Mouse (Mus musculus): ENCODE data around the gene Metap1d.

DNA sequence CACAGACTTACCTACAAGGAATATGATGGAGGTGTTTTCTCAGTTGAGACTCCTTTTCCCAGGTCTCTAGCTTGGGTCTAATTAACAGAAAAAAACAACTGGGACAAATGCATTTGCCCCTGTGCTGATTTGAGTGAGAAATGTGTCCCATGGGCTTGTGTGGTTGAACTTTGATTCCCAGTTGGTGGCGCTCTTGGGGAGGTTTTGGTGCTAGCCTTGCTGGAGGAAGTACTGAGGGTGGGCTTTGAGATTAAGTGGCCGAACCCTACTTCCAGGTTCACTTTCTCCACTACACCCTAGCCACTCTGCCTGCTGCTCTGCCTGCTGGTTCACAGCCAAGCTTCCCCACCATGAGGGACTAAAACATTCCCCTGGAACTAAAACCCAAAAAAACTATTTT, 3.5 kb upstream of the Metap1d start:
- TF ChIP-seq CTCF (IDR thresholded peaks at IDR 0.05; ENCODE audit: borderline replicate concordance, insufficient read depth, low read depth, low read length) (no peak), POLR2A (IDR thresholded peaks at IDR 0.05; ENCODE audit: borderline replicate concordance, insufficient read depth, low read length) (no peak)

Data from cerebellum, adult 2 months (tissue).